Mouse (Mus musculus) stomach, embryonic 15.5 days (tissue): ENCODE results near the gene Idi2. TPM values are rescaled to one million over a fixed set of nuclear protein-coding genes. Genes with fewer than 3 reads are reported as not detected.
"Not testable (repeated sequence)": the region's sequence is repeated elsewhere in the genome, so short reads cannot be mapped to it uniquely, and the experiment has no call there.

Source experiments
- ATAC-seq: fragments of 200-750 bp; cut with Nextera tagmentation; 2 replicates; pipeline ENCODE4 v1.8.0; 2017; ENCODE audit warnings: low read depth, moderate number of reproducible peaks, moderate TSS enrichment; ENCODE audit not compliant: insufficient read depth, low FRiP score
- H3K27ac ChIP-seq: fragments of 300-500 bp; sonication (generic); 2 replicates; pipeline ENCODE4 v1.5.1; 2015; ENCODE audit warnings: mild to moderate bottlenecking, inconsistent platforms
- H3K27me3 ChIP-seq: fragments of 300-500 bp; sonication (generic); replicated peaks from 2 replicates; pipeline ENCODE4 v1.6.1; 2015; ENCODE audit warnings: inconsistent platforms
- H3K36me3 ChIP-seq: fragments of 300-500 bp; sonication (generic); 2 replicates; pipeline ENCODE4 v1.6.1; 2015; ENCODE audit warnings: inconsistent platforms
- H3K4me1 ChIP-seq: fragments of 300-500 bp; sonication (generic); 2 replicates; pipeline ENCODE4 v1.6.1; 2015; ENCODE audit warnings: inconsistent platforms
- H3K4me2 ChIP-seq: fragments of 300-500 bp; sonication (generic); 2 replicates; pipeline ENCODE4 v1.6.1; 2015; ENCODE audit warnings: mild to moderate bottlenecking, inconsistent platforms
- H3K4me3 ChIP-seq: fragments of 300-500 bp; sonication (generic); replicated peaks from 2 replicates; pipeline ENCODE4 v1.5.1; 2015; ENCODE audit warnings: inconsistent platforms
- H3K9ac ChIP-seq: fragments of 300-500 bp; sonication (generic); 2 replicates; pipeline ENCODE4 v1.6.1; 2015; ENCODE audit warnings: inconsistent platforms
- H3K9me3 ChIP-seq: fragments of 300-500 bp; sonication (generic); 2 replicates; pipeline ENCODE4 v1.6.1; 2016; ENCODE audit warnings: inconsistent platforms
- WGBS: fragments of 180-500 bp; shearing (Covaris S2); methylation state at CpG from one replicate; pipeline ENCODE4 v1.1.7; 2015; 5-methylcytosine and 5-hydroxymethylcytosine counted together
- polyA plus RNA-seq: library from polyadenylated mRNA; unstranded; fragments of >200 nt; fragmentation: Nextera tagmentation; extraction: Ambion mirVana; gene quantifications from 2 replicates; pipeline ENCODE4 v1.2.1, GENCODE M21; 2015

The Idi2 gene
- not detected in 2 replicates for polyA plus RNA-seq

DNA sequence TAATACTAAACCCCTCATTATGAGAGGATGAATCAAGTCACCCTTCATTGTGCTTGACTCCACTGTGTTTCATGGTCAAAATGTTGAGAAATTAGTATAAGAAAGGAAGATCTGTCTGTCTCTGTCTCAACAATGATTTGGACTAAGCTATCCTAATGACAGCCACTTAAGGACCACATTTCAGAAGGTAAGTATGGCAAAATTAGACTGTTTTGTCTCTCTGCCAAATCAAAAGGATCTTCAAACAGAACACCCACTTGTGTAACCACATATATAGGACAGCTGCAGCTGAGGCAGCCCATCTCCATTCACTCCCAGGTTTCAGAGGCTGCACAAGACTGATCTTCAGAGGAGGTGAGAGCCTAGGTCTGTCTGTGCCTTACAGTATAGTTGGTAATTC, at the start of gene Idi2:
TSS of gene Idi2 (plus strand) at position 301 of the 400 bp plus-strand sequence.
- H3K27ac ChIP-seq, H3K9ac ChIP-seq, H3K4me3 ChIP-seq, H3K9me3 ChIP-seq, H3K36me3 ChIP-seq, H3K4me2 ChIP-seq, ATAC-seq, H3K4me1 ChIP-seq, H3K27me3 ChIP-seq: not testable (repeated sequence)

DNA sequence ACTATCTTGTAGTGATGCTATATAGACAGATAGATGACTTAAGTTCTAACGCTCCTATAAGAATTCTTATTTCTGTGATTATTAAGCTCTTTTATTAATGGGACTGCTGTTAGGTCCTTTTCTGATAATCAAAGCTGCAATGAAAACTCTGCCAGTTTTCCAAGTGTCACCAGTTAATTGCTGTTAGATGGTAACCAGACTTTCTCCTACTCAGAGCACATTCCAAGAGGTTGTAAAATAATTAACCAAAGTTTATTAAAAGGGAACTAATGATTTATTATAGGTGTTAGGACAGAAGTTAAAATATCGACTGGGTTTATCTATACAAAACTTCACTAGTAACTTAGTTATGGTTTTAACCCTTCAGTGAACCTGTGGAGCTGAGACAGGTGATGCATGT, 46.7 kb upstream of the Idi2 start:
- H3K4me2 ChIP-seq, H3K4me3 ChIP-seq, H3K27ac ChIP-seq, H3K9ac ChIP-seq, ATAC-seq, H3K9me3 ChIP-seq, H3K4me1 ChIP-seq, H3K36me3 ChIP-seq, H3K27me3 ChIP-seq: not testable (repeated sequence)
- 74% methylated on average over 2 of the region's 2 CpGs for WGBS

DNA sequence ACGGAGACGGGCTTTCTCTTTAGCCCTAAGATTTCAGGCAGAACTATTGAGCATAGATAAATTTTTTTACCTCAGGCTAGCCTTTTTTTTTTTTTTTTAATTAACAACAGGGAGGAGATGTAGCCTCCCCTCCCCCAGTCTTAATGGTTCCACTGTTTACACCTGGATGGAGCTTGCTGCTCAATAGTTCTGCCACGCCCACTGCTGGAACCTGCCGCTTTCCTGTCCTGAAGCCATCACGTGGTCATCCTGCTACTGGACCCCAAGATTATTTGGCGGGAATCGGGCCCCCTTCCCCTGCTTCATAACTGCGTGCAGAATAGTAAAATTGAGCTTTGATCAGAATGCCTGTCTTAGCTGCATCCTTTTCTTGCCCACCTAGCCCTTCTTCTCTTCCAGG, 38.8 kb upstream of the Idi2 start:
- not testable (repeated sequence) for H3K4me3 ChIP-seq, H3K27me3 ChIP-seq, H3K9me3 ChIP-seq, H3K9ac ChIP-seq, ATAC-seq, H3K27ac ChIP-seq, H3K4me1 ChIP-seq, H3K4me2 ChIP-seq, H3K36me3 ChIP-seq
- 93% methylated on average over 8 of the region's 8 CpGs for WGBS

DNA sequence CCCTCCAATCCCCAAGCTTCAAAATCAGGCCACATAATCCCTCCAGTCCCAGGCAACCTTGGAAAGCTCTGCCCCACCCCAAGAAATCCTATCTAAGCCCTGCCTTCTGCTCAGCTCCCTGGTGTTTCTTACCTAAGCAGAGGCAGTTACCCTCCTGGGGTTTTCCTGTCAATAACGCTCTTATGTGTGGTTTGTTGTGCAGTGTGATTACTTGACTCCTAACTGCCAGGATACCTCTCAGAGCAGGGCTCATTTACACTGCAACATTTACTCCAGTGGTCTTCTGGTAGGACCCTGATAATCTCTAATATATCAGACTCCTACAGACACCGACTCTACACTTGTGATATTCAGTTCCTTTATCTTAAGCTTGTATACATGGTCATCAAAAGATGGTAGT, 19.2 kb upstream of the Idi2 start:
- Histone ChIP-seq H3K4me1 (no peaks in the 10 kb centered on the region), H3K4me3 (no peak overlapping the region), H3K9me3 (no peaks in the 10 kb centered on the region), H3K27me3 (no peaks in the 10 kb centered on the region), H3K4me2 (no peak overlapping the region), H3K27ac (no peak overlapping the region), H3K9ac (no peak overlapping the region), H3K36me3 (no peaks in the 10 kb centered on the region)
- ATAC-seq = no peak
- 54% methylated on average over 2 of the region's 2 CpGs for WGBS

DNA sequence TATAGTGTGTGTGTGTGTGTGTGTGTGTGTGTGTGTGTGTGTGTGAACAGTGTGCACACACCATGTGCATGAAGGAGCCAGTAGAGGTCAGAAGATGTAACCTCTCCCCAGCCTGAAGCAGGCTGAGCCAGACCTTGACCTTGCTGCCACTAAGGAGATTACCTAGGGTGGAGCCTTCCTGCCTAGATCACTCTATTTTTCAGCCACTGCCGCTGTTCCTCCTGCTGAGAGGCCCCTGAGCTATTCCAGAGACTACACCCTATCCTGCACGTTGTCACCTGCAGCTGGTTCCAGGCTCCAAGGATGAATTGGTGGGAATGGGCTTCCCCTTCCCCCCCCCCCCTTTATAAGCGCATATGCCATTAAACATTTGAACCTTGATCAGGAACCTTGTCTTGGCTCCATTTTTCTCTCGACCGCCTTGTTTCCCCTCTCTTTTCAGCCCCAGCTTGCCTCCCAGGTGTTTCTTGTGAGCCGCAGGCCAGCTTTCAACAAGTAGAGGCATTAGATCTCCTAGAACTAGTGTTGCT, 15.0 kb upstream of the Idi2 start:
- not testable (repeated sequence) for H3K4me3 ChIP-seq, ATAC-seq
- WGBS = 66% methylated on average over 6 of the region's 6 CpGs

DNA sequence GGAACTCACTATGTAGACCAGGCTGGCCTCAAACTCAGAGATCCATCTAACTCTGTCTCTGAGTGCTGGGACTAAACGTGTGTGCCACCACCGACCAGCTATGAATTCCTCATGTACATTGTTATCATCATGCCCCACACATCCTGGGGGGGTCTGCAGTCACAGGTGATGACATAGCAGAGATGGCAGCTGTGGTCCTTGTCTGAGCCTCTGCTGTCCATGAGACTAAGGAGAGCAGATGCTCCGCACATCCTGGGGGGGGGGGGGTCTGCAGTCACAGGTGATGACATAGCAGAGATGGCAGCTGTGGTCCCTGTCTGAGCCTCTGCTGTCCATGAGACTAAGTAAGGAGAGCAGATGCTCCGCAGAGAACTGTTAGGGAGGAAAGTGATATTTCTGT, 11.6 kb upstream of the Idi2 start:
- H3K27me3 ChIP-seq, H3K4me1 ChIP-seq, H3K36me3 ChIP-seq, H3K9ac ChIP-seq, H3K4me2 ChIP-seq, H3K4me3 ChIP-seq, ATAC-seq, H3K9me3 ChIP-seq, H3K27ac ChIP-seq: not testable (repeated sequence)
- WGBS = 77% methylated on average over 4 of the region's 4 CpGs

More for the DNA sequence above, 15.0 kb upstream of the Idi2 start:
- H3K9me3 ChIP-seq, H3K4me1 ChIP-seq, H3K27ac ChIP-seq, H3K4me2 ChIP-seq, H3K9ac ChIP-seq, H3K36me3 ChIP-seq, H3K27me3 ChIP-seq: not testable (repeated sequence)

DNA sequence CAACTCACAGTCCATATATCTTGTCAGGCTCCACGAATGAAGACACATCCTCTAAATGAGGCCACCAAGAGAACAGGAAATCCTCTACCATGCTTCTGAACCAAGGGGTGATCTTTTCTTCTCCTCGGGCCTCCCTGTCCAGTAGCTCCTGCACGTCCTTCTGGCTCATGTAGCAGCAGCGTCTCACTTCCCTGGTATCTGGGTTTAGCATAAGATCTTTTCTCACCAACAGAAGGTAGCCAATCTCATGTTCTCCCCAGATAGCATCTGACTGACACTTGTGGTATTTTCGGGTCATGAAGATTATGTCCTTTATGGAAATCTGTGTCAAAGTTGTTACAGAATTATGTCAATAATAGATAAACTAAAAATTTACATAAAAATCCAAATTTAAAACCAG, 11.0 kb upstream of the Idi2 start:
- H3K9ac ChIP-seq, H3K9me3 ChIP-seq, H3K4me3 ChIP-seq, H3K4me1 ChIP-seq, H3K27me3 ChIP-seq, H3K36me3 ChIP-seq, H3K4me2 ChIP-seq, H3K27ac ChIP-seq, ATAC-seq: not testable (repeated sequence)
- 38% methylated on average over 1 of the region's 5 CpGs for WGBS

DNA sequence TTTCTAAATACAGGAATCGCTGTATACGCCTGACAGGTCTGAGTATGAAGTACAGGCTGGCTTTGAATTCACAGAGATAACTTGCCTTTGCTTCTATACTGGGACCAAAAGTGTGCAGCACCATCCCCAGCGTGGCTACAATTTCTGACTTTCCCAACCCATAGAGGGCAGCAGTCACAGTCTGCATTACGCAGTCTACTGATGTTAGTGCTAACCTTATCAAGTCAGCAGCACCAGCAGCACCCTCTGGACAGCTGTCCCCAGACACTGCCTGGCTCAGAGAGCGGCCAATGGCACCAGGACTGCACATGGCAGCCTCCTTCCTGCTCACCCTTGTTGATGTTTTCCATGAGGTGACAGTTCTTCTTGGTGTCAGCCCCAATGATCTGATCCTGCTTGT, 8.8 kb upstream of the Idi2 start:
- H3K36me3 ChIP-seq, H3K4me3 ChIP-seq, H3K4me1 ChIP-seq, H3K27ac ChIP-seq, H3K4me2 ChIP-seq, H3K27me3 ChIP-seq, ATAC-seq, H3K9me3 ChIP-seq, H3K9ac ChIP-seq: not testable (repeated sequence)
- no CpG with 5 or more reads among the region's 5 CpGs for WGBS

DNA sequence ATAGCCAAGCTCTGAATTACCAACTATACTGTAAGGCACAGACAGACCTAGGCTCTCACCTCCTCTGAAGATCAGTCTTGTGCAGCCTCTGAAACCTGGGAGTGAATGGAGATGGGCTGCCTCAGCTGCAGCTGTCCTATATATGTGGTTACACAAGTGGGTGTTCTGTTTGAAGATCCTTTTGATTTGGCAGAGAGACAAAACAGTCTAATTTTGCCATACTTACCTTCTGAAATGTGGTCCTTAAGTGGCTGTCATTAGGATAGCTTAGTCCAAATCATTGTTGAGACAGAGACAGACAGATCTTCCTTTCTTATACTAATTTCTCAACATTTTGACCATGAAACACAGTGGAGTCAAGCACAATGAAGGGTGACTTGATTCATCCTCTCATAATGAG, 4.5 kb upstream of the Idi2 start, which contains the start of gene Gm9745:
TSS of gene Gm9745 (minus strand) at position 101 of the 400 bp plus-strand sequence.
- not testable (repeated sequence) for H3K9ac ChIP-seq, H3K27ac ChIP-seq, H3K4me1 ChIP-seq, H3K4me2 ChIP-seq, H3K4me3 ChIP-seq, H3K36me3 ChIP-seq, H3K27me3 ChIP-seq, H3K9me3 ChIP-seq, ATAC-seq

DNA sequence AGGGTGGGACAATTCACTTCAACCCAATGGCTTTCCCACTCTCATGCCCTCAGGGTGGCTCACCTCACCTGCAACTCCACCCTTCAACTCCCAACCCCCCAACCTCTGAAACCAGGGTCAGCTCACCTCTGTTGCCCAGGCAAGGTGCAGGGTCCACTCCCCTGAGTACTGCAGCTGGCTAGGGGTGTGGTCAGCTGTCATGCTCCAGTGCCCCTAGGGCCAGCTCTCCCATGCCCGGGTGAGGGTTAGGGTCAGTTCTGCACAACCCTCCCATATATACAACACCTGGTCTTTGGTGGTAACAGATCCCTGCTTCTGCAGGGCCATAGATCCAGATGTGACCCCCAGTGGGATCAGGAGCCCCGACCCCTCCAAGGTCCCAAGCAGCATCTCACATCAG, 2.5 kb downstream of the Idi2 start:
- H3K9ac ChIP-seq, H3K27me3 ChIP-seq, H3K9me3 ChIP-seq, H3K4me3 ChIP-seq, H3K4me2 ChIP-seq, ATAC-seq, H3K36me3 ChIP-seq, H3K27ac ChIP-seq, H3K4me1 ChIP-seq: not testable (repeated sequence)
- WGBS = 93% methylated on average over 2 of the region's 2 CpGs

DNA sequence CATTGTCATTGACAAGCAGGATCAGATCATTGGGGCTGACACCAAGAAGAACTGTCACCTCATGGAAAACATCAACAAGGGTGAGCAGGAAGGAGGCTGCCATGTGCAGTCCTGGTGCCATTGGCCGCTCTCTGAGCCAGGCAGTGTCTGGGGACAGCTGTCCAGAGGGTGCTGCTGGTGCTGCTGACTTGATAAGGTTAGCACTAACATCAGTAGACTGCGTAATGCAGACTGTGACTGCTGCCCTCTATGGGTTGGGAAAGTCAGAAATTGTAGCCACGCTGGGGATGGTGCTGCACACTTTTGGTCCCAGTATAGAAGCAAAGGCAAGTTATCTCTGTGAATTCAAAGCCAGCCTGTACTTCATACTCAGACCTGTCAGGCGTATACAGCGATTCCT, 4.2 kb downstream of the Idi2 start:
- H3K4me2 ChIP-seq, H3K9ac ChIP-seq, ATAC-seq, H3K27me3 ChIP-seq, H3K27ac ChIP-seq, H3K36me3 ChIP-seq, H3K9me3 ChIP-seq, H3K4me3 ChIP-seq, H3K4me1 ChIP-seq: not testable (repeated sequence)
- no CpG with 5 or more reads among the region's 5 CpGs for WGBS

DNA sequence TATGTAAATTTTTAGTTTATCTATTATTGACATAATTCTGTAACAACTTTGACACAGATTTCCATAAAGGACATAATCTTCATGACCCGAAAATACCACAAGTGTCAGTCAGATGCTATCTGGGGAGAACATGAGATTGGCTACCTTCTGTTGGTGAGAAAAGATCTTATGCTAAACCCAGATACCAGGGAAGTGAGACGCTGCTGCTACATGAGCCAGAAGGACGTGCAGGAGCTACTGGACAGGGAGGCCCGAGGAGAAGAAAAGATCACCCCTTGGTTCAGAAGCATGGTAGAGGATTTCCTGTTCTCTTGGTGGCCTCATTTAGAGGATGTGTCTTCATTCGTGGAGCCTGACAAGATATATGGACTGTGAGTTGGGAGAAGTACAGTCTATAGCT, 6.4 kb downstream of the Idi2 start:
- H3K4me3 ChIP-seq, H3K9ac ChIP-seq, H3K9me3 ChIP-seq, H3K4me2 ChIP-seq, H3K36me3 ChIP-seq, H3K27me3 ChIP-seq, H3K4me1 ChIP-seq, H3K27ac ChIP-seq, ATAC-seq: not testable (repeated sequence)
- WGBS = 56% methylated on average over 1 of the region's 5 CpGs

DNA sequence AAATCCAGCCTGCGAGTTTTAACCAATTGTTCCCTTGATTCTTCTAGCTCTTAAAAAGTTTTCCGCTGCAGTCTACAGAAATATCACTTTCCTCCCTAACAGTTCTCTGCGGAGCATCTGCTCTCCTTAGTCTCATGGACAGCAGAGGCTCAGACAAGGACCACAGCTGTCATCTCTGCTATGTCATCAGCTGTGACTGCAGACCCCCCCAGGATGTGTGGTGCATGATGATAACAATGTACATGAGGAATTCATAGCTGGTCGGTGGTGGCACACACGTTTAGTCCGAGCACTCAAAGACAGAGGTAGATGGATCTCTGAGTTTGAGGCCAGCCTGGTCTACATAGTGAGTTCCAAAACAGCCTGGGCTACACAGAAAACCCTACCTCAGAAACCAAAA, 6.9 kb downstream of the Idi2 start:
- WGBS = 82% methylated on average over 6 of the region's 6 CpGs
- not testable (repeated sequence) for H3K9ac ChIP-seq, H3K4me3 ChIP-seq, H3K27me3 ChIP-seq, ATAC-seq, H3K4me2 ChIP-seq, H3K36me3 ChIP-seq, H3K4me1 ChIP-seq, H3K27ac ChIP-seq, H3K9me3 ChIP-seq
